Mouse (Mus musculus) heart, embryonic 11.5 days (tissue): ENCODE results near the gene Prr15l. TPM values are rescaled to one million over a fixed set of nuclear protein-coding genes. Genes with fewer than 3 reads are reported as not detected.

Source experiments
- ATAC-seq: fragments of 200-750 bp; cut with Nextera tagmentation; replicated peaks from 2 replicates; pipeline ENCODE4 v1.8.0; 2017; ENCODE audit warnings: moderate library complexity; ENCODE audit not compliant: insufficient number of reproducible peaks, low FRiP score, low TSS enrichment
- H3K27ac ChIP-seq: fragments of 300-500 bp; sonication (generic); 2 replicates; pipeline ENCODE4 v1.5.1; 2014; ENCODE audit warnings: mild to moderate bottlenecking, low read depth, low read length
- H3K27me3 ChIP-seq: fragments of 300-500 bp; sonication (generic); 2 replicates; pipeline ENCODE4 v1.6.1; 2014; ENCODE audit warnings: mild to moderate bottlenecking, low read length, mixed read lengths; ENCODE audit not compliant: control insufficient read depth, insufficient read depth
- H3K36me3 ChIP-seq: fragments of 300-500 bp; sonication (generic); 2 replicates; pipeline ENCODE4 v1.6.1; 2014; ENCODE audit warnings: mild to moderate bottlenecking, low read length, moderate library complexity, mixed read lengths; ENCODE audit not compliant: control insufficient read depth, insufficient read depth
- H3K4me1 ChIP-seq: fragments of 300-500 bp; sonication (generic); 2 replicates; pipeline ENCODE4 v1.6.1; 2014; ENCODE audit warnings: low read length; ENCODE audit not compliant: control insufficient read depth, insufficient read depth
- H3K4me2 ChIP-seq: fragments of 300-500 bp; sonication (generic); 2 replicates; pipeline ENCODE4 v1.6.1; 2014; ENCODE audit warnings: mild to moderate bottlenecking, moderate library complexity
- H3K4me3 ChIP-seq: fragments of 300-500 bp; sonication (generic); 2 replicates; pipeline ENCODE4 v1.5.1; 2014; ENCODE audit warnings: low read depth, low read length
- H3K9ac ChIP-seq: fragments of 300-500 bp; sonication (generic); 2 replicates; pipeline ENCODE4 v1.6.1; 2014; ENCODE audit warnings: mild to moderate bottlenecking, low read depth, low read length, moderate library complexity
- H3K9me3 ChIP-seq: fragments of 300-500 bp; sonication (generic); replicated peaks from 2 replicates; pipeline ENCODE4 v1.6.1; 2016; ENCODE audit warnings: low read length; ENCODE audit not compliant: control insufficient read depth
- WGBS: fragments of 180-500 bp; shearing (Covaris S2); extraction: QIAGEN DNeasy Blood & Tissue Kit; methylation state at CpG from one replicate; pipeline ENCODE4 v1.1.7; 2014; ENCODE audit not compliant: insufficient replicate concordance; 5-methylcytosine and 5-hydroxymethylcytosine counted together
- polyA plus RNA-seq: library from polyadenylated mRNA; unstranded; fragments of >200 nt; fragmentation: Nextera tagmentation; extraction: Ambion mirVana; gene quantifications from 2 replicates; pipeline ENCODE4 v1.2.1, GENCODE M21; 2014

Prr15l gene
- polyA plus RNA-seq, 1 experiment from 2014 or later = 0.50 TPM

DNA sequence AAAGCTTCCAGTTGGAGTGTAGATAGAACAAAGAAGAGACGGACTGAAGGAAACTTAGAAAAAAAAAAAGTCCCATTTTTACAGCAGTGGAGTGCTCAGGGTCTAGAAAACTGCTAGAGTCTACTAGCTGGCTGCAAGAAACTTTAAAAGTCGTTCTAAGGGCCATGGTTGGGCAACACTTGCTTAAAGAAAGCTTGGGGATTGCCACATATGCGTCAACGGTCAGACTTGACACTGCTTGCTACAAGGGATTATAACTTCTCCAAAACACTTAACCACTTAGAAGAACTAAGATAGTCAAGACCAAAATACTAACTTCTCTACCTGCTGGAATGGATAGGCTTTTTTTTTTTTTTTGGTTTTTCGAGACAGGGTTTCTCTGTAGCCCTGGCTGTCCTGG lies 46.9 kb downstream of the Prr15l start:
- H3K4me2 ChIP-seq = no peak overlapping the region
- no peak for ATAC-seq
- peaks cover 30% of the 10 kb centered on the region for H3K4me1 ChIP-seq
- H3K27ac ChIP-seq = no peak overlapping the region
- no peaks in the 10 kb centered on the region for H3K9me3 ChIP-seq
- 74% methylated on average over 5 of the region's 5 CpGs for WGBS
- no peaks in the 10 kb centered on the region for H3K27me3 ChIP-seq
- H3K4me3 ChIP-seq = no peak overlapping the region
- no peaks in the 10 kb centered on the region for H3K36me3 ChIP-seq
- H3K9ac ChIP-seq = no peak overlapping the region

DNA sequence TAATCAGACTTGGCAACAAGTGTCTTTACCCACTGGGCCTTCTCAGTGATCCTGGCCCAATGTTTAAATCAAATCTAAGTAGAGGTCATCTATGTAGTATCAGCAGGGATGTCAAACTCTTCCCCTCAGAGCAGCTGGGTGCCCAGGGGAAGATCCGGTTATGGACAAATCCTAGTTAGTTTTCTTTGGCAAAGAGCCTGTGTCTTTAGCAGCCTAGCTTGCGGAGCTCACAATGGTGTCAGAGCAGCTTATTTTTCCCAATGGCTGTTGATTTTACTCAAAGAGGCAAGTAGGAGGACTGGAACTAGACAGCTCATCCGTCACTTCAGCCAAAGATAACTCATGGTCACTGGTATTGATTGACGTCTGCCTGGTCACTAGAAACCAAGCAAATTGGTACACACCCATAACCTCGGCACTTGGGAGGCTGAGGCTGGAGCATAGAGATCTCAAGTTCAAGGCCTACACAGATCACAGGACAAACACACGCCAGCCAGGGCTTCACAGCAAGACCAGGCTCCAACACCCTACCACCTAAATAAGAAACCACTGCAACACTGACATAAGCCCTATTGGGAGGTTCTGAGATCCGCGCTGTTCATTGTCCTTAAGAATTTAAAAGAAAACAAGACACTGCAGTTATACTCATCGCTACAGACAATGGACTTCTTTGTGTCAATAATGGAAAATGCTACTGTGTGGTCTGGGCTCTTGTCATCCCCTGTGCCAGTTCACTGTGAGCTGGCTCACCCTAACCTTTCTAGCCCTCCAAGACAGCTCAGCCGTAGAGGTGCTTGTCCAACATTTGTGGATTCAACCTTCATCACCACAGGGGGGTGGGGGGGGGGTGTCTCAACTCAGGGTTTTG lies 47.8 kb downstream of the Prr15l start:
- Histone ChIP-seq H3K4me3 (peak overlapping the region; percentile 89), H3K4me2 (peak overlapping the region; percentile 89), H3K36me3 (no peaks in the 10 kb centered on the region), H3K27ac (peak overlapping the region; percentile 94), H3K9me3 (no peaks in the 10 kb centered on the region), H3K9ac (peak overlapping the region; percentile 97), H3K27me3 (no peaks in the 10 kb centered on the region), H3K4me1 (peaks cover 21% of the 10 kb centered on the region)
- ATAC-seq = no peak
- 59% methylated on average over 10 of the region's 10 CpGs for WGBS

DNA sequence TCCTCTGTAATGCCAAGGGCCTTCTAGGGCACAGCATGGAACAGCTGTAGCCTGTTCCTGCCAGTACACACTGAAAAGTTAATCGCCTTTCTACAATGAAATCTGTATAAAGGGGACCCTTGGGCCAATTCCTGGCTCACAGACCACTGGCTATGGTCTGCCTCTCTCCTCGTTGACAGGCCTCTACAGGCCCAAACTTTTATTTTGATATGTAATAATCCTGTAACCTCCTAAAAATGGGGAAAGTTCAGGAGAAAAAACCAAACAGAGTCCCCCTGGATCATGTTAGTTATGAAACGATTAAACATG lies 48.4 kb downstream of the Prr15l start:
- Histone ChIP-seq H3K36me3 (no peaks in the 10 kb centered on the region), H3K4me2 (peak overlapping the region; percentile 89), H3K4me3 (peak overlapping the region; percentile 89), H3K9me3 (no peaks in the 10 kb centered on the region), H3K27me3 (peaks cover under 1% of the 10 kb centered on the region; the same call in 1 of the 2 replicates), H3K4me1 (peaks cover 21% of the 10 kb centered on the region), H3K27ac (peak overlapping the region; percentile 94), H3K9ac (peak overlapping the region; percentile 97)
- no peak for ATAC-seq
- WGBS = 55% methylated on average over 3 of the region's 3 CpGs

DNA sequence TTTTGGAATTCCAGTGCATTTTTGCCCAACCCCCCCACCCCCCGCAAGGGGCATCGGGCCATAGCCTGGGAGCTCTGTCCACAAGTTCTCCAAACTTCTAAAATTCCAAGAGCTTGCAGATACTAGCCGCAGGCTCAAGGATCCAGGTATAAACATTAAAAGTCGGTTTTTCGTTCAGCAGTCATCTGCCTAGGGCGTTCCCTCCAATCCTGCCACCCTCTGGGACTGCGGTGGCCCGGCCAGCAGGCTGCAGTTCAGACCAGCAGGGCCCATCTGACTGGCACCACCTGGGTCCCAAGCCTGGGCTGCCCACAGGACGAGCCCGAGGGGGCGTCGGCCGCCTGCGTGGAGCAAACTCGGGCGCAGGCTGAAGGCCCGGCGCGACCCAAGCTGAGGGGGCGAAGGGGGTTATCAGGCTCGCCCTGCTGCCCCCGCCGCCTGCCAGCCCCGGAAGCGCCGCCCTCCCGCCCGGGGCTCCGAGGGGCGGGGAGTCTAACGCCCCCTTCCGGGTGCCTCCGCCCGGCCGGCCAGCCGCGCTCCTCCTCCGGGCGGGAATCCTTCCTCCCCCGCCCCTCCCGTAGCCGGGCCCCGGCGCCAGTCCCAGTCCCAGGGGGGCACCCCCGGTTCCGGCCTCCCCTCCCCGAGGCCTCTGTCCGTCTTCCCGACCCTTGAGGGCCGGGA lies 49.1 kb downstream of the Prr15l start:
- peak; percentile 80 for ATAC-seq
- Histone ChIP-seq H3K27me3 (peaks cover 5% of the 10 kb centered on the region; the same call in 1 of the 2 replicates), H3K9ac (peak overlapping the region; percentile 97), H3K36me3 (no peaks in the 10 kb centered on the region), H3K4me1 (peaks cover 21% of the 10 kb centered on the region), H3K4me3 (peak overlapping the region; percentile 89), H3K27ac (peak overlapping the region; percentile 94), H3K9me3 (no peaks in the 10 kb centered on the region), H3K4me2 (peak overlapping the region; percentile 89)
- WGBS = under 1% methylated on average over 41 of the region's 50 CpGs

DNA sequence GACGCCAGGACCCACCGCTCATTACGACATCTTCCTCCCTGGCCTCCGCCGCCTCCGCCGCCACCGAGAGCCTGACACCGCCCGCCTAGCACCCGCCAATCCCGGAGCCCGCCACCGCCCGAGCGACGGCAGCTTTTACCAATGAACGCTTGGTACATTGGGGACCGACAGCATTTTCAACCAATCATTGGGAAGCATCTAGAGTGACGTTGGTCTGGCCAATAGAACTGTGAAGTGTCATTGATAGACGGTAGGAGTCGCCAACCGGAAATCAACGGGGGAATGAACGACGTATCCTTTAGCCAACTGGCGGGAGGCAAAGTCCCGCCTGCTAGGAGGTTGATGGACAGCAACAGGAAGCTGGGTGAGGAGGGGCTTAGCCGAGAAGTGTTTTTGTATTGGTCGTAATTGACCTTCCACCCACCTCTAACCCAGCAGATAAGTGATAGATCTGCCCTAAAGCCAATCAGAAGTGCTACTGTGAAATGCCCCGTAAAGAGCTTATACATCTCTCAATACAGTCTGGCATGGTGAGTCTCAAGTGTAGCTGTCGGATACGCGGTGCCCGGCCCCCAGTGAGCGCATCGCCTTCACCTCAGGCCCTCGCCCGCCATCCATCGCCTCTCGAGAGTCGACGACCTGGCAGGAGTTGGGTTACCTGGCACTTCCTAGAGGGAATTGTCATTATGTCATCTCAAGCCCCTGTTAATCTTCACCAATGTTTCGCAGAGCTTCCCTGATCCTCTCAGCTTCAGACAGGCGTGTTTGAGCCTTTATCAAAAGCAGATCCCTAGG lies 49.9 kb downstream of the Prr15l start:
- H3K4me1 ChIP-seq = peaks cover 17% of the 10 kb centered on the region
- H3K4me3 ChIP-seq = peak overlapping the region; percentile 89
- H3K27me3 ChIP-seq = peaks cover 7% of the 10 kb centered on the region
- peak overlapping the region; percentile 89 for H3K4me2 ChIP-seq
- H3K27ac ChIP-seq = peak overlapping the region; percentile 94
- ATAC-seq = peak; percentile 96
- H3K9ac ChIP-seq = peak overlapping the region; percentile 97
- no peaks in the 10 kb centered on the region for H3K36me3 ChIP-seq
- no peaks in the 10 kb centered on the region for H3K9me3 ChIP-seq
- under 1% methylated on average over 45 of the region's 45 CpGs for WGBS

DNA sequence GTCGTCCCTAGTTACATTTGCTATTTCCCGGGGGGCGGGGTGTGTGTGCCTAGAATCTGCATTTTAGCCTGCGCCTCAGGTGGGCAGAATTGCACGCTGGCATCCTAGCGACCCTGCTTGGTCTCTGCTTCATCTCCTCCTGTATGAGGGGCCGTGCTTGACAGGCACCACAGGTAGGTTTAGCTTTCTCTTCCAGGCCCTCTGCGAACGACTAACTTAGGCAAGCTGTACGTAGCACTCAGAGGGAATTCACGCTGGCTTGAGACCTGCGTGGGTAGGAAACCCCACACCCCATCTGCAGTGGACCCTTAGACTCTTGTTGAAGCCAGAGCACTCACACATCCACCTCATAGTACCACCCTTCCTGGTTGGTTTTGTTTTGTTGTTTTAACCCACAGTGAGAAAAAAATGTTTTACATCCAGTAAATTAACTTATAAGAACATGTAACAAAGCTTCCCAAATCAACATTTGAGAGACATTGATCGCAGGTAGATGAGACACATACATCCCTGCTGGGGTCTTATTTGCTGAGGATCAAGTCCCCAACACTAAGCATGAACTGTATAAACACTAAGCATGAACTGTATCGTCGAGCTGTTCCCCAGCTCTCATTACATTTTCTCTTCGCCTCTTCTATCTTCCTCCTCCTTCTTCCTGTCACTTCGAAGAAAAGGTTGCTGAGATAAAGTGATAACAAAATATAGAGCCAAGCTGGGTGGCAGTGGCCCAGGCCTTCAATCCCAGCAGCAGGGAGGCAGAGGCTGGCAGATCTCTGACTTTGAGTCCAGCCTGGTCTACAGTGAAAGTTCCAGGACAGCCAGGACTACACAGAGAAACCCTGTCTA lies 50.7 kb downstream of the Prr15l start:
- H3K27me3 ChIP-seq = peaks cover 14% of the 10 kb centered on the region
- H3K27ac ChIP-seq = peak overlapping the region; percentile 76
- H3K4me3 ChIP-seq = peak overlapping the region; percentile 61
- H3K9me3 ChIP-seq = no peaks in the 10 kb centered on the region
- peak overlapping the region; percentile 80 for H3K9ac ChIP-seq
- no peaks in the 10 kb centered on the region for H3K36me3 ChIP-seq
- H3K4me1 ChIP-seq = peaks cover 17% of the 10 kb centered on the region
- no peak for ATAC-seq
- WGBS = 29% methylated on average over 17 of the region's 17 CpGs
- H3K4me2 ChIP-seq = peak overlapping the region; percentile 78

DNA sequence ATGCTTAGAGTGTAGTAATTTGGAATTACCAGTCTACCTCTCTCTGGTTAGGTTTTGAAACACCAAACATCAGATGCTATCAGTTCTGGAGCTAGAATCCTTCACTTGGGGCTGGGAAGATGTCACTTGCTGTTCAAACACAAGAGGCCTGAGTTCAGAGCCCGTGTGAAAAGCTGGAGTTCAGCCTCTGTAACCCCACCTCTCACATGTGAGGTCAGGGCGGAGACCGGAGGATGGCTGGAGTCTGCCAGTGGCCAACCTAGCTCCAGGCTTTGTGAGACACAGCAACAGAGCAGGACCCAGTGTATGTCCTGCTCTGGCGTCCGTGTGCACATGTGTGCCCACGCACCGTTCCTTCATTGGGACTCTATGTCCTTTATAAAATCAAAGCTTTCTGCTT lies 51.4 kb downstream of the Prr15l start:
- H3K27ac ChIP-seq = no peak overlapping the region
- no peaks in the 10 kb centered on the region for H3K9me3 ChIP-seq
- H3K9ac ChIP-seq = no peak overlapping the region
- peaks cover 17% of the 10 kb centered on the region for H3K4me1 ChIP-seq
- H3K4me2 ChIP-seq = no peak overlapping the region
- ATAC-seq = no peak
- H3K4me3 ChIP-seq = no peak overlapping the region
- 80% methylated on average over 7 of the region's 7 CpGs for WGBS
- peaks cover 21% of the 10 kb centered on the region for H3K27me3 ChIP-seq
- no peaks in the 10 kb centered on the region for H3K36me3 ChIP-seq

DNA sequence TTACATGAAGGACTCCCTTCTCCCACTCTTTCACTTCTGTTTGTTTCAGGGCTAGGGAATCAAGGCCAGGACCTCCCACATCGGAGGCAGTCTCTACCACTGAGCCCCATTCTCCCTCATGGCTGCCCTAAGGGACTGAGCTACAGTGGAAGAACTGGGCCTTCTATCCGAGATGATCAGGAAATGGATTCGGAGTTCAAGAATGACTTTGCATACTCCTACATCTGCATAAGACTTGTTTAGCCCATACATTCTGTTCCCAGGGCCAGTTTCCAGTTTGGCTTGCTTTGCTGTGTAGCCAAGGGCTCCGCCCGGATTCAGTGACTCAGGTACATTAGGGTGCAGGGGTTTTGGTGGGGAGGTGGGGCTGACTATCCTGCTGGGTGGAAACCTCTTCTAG lies 52.1 kb downstream of the Prr15l start:
- H3K4me2 ChIP-seq = no peak overlapping the region
- WGBS = 76% methylated on average over 5 of the region's 5 CpGs
- no peak overlapping the region for H3K4me3 ChIP-seq
- H3K9me3 ChIP-seq = no peaks in the 10 kb centered on the region
- no peak overlapping the region for H3K9ac ChIP-seq
- no peak for ATAC-seq
- no peaks in the 10 kb centered on the region for H3K36me3 ChIP-seq
- no peak overlapping the region for H3K27ac ChIP-seq
- peaks cover 28% of the 10 kb centered on the region for H3K27me3 ChIP-seq
- H3K4me1 ChIP-seq = peaks cover 17% of the 10 kb centered on the region
